Mouse (Mus musculus): Measurements from ENCODE around the gene Tubgcp5.

Gene Tubgcp5

GRCm38 (mm10) chr7:55855597-55855996 is 61.6 kb downstream of the Tubgcp5 start:
- DNase-seq: no peak

GRCm38 (mm10) chr7:55856741-55857140 is 62.8 kb downstream of the Tubgcp5 start:
- no peak for DNase-seq

GRCm38 (mm10) chr7:55857729-55858128 is 63.8 kb downstream of the Tubgcp5 start:
- DNase-seq: no peak

- DNase-seq: no peak
Measured at GRCm38 (mm10) chr7:55858836-55859517, 65.0 kb downstream of the Tubgcp5 start.

DNA sequence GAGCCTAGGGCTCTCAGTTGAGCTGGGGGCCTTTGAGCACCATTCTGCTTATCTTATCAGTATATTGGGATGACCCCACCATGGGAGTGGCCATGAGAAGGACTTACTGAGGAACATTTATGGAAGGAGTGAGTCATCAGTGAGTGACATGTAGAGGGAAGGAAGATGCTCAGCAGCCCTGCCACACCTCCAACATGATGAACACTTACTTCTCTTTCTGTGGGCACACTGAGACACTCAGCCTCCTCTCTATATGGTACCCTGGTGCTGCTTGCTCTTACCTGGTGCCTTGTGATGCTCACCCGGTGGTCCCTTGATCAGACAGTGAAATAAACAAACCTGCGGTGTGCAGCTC is 65.5 kb downstream of the Tubgcp5 start:
- no peak for DNase-seq

- DNase-seq: no peak
Measured at GRCm38 (mm10) chr7:55859956-55860355, 66.0 kb downstream of the Tubgcp5 start.

DNA sequence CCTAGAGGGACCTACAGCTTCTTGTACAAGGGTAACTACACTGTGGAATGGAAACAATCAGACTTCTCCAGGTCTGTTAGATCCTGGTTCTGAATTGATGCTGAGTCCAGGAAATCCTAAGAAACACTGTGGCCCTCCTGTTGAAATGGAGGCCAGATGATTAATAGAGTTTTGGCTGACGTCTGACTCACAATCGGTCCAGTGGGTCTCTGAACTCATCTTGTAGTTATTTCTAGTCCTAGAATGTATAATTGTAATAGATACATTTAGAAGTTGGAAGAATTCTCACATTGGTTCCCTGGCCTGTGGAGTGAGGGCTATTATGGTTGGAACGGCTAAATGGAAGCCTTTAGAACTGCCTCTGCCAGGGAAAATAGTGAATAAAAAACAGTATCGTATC is 67.2 kb downstream of the Tubgcp5 start:
- no peak for DNase-seq

DNA sequence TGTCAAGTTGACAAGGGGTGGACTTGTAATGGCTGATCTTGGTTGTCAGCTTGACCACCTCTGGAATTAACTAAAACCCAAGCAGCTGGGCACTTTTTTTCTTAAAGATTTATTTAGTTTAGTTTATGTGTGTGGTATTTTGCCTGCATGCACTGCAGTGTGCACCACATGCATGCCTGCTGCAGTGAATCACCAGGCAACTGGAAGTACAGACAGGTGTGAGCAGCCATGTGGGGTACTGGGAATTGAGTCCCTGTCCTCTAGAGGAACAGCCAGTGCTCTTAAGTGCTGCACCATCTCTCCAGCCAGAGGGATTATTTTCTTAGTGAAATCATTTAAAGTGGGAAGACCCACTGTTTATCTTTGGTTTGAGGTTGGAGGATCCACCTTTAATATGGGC is 71.1 kb downstream of the Tubgcp5 start:
- DNase-seq: no peak

DNA sequence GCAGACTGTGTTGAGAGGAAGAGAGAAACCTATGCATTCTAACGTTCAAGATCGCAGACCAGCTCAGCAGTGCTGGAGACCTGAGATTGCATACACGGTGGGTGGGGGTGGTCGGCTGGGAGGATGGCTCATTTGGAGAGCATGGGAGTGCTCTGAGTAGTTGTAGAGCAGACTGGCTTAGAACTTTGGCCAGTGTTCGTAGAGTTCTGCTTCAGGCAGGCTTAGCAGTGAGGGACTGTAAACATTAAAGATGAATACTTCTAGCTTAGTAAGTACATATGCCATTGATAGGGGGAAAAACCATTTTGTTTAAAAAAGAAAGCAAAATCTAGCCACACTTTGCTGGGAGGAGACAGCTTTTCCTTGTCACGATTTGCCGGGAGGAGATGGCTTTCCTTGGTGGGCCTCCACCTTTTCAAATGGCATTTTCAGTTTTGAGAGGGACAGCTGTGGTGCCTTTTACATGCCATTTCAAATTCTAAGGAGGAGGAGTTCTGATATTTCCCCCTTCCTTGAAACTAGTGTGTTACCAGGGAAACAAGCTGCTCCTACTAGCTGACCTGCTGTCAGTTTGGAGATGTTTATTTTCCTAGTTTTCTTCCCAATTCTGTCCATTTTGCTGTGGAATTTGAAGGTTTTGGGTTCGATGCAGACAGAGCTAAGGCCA is 71.9 kb downstream of the Tubgcp5 start:
- DNase-seq: no peak

DNA sequence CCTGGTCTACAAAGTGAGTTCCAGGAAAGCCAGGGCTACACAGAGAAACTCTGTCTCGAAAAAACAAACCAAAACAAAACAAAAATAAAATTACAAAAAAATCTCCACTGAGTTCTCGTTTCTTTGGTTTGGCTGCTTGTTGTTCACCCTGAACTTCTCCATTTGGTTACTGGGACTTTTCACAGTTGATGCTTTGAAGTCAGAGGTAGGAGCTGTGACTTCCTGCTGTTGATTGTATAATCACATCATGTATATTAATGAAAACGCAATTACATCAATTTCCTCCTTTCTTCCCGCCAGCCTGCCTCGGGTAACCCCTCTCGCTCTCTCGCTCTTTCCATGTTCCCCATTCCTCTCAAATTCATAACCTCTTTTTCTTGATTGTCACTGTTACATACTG is 74.3 kb downstream of the Tubgcp5 start:
- DNase-seq: no peak

- peak; percentile 34 to 50 for DNase-seq
Measured at GRCm38 (mm10) chr7:55869220-55869619, 75.3 kb downstream of the Tubgcp5 start.

- DNase-seq: no peak
Measured at GRCm38 (mm10) chr7:55870340-55871020, 76.5 kb downstream of the Tubgcp5 start.

DNA sequence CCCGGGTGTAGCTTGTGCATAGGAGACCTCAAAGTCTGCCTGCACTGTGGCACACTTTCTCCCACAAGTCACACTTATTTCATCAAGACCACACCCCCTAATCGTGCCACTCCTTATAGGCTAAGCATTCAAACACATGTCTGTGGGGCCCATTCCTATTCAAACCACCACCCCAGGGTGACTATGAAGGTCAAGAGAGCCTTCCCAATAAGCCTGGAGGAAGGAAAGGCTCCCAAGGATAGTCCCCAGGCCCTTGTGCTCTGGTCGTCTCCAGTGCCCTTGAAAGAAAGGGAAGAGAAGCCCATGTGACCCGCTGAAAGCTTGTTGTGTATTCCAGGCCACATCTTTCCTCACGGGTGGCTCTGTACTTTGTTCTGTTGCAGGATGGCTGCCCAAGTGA is 77.5 kb downstream of the Tubgcp5 start:
- DNase-seq: peak in 1 of 2 experiments; percentile 13

- DNase-seq: no peak
Measured at GRCm38 (mm10) chr7:55874703-55875102, 80.7 kb downstream of the Tubgcp5 start.

DNA sequence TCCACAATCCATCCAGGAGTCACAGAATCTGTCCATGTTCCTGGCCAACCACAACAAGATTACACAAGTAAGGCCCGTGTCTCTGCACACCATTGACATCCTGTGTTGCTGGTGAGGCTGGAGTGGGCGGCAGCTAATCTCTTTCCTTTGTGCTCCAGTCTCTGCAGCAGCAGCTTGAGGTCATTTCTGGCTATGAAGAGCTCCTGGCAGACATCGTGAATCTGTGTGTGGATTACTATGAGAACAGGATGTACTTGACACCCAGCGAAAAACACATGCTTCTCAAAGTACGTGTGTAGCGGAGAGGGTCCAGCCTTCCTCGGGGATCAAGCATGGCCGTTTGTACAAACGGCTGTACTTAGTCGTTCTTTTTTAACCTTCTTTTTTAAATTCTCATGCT is 83.8 kb downstream of the Tubgcp5 start:
- DNase-seq: peak; percentile 3 to 6

- DNase-seq: no peak
Measured at GRCm38 (mm10) chr7:55880882-55881281, 86.9 kb downstream of the Tubgcp5 start.

Data from kidney, adult 8-10 months (tissue).